Mouse (Mus musculus) heart, adult 2 months (tissue): ENCODE measurements around the gene Pde6h.

ENCODE experiments used
- CTCF ChIP-seq: fragments of 200-600 bp; IDR thresholded peaks from 2 replicates; pipeline ENCODE4 v1.8.1; 2022; ENCODE audit warnings: antibody characterized with exemption, mild to moderate bottlenecking, moderate library complexity
- EP300 ChIP-seq: fragments of 200-500 bp; IDR thresholded peaks from 2 replicates; pipeline ENCODE4 v1.6.1; 2011; ENCODE audit warnings: low read depth, low read length, control low read depth; ENCODE audit not compliant: insufficient read depth
- POLR2A ChIP-seq: fragments of 200-500 bp; IDR thresholded peaks from 2 replicates; pipeline ENCODE4 v1.6.1; 2011; ENCODE audit warnings: mild to moderate bottlenecking, low read depth, low read length, control low read depth; ENCODE audit not compliant: insufficient read depth

- TF ChIP-seq EP300 (no peak), CTCF (no peak), POLR2A (no peak)
These were observed 5.7 kb upstream of the Pde6h start for GRCm38 (mm10) chr6:136917885-136918284.
